Comparison of ENCODE assay signal across 36 mouse cellular contexts in genomic region chr8:19258136-19258535, GRCm38 (mm10). TPM values are rescaled to one million over a fixed set of nuclear protein-coding genes. Genes with fewer than 3 reads are reported as not detected.
DNase-seq lines count a peak whose midpoint lies in the region; TF ChIP-seq lines count a peak whose summit lies in the region.
"Had no signal": no experiment of that assay in that cellular context is flagged by ENCODE, and none has a peak within 500 bp of the region (broad histone marks: within the 10 kb centered on the region; RNA-seq: fewer than 3 reads in every experiment).

No protein-coding gene starts in this region.

- TF ChIP-seq POLR2A in CH12.LX (IDR thresholded peaks at IDR 0.05; ENCODE audit: low read depth, low read length), result no peak
- TF ChIP-seq POLR2A in MEL (IDR thresholded peaks at IDR 0.05; ENCODE audit: control insufficient read depth in 1 of 2, insufficient read depth in 1 of 2, low read depth in 1 of 2, low read length in 2 of 2, poor library complexity in 1 of 2), result no peak

- no peak overlapping the region for H3K27ac ChIP-seq in CH12.LX (ENCODE audit: insufficient read depth, low read depth)
- no peak overlapping the region for H3K27ac ChIP-seq in MEL (ENCODE audit: control insufficient read depth, low read depth, low read length)
- no peak overlapping the region for H3K27ac ChIP-seq in gastrocnemius, adult 2 months
- H3K27ac ChIP-seq: forebrain, embryonic 10.5 days; forebrain, embryonic 13.5 days; heart, embryonic 15.5 days; hindbrain, embryonic 10.5 days; hindbrain, embryonic 13.5 days had no signal

- H3K9ac ChIP-seq in CH12.LX (ENCODE audit: insufficient read depth, low read depth) (no peak overlapping the region), MEL (ENCODE audit: control insufficient read depth, low read depth, low read length, poor library complexity, severe bottlenecking) (no peak overlapping the region)
- H3K9ac ChIP-seq: forebrain, embryonic 13.5 days; heart, embryonic 12.5 days; heart, embryonic 15.5 days; hindbrain, embryonic 13.5 days had no signal

- H3K4me2 ChIP-seq in CH12.LX (ENCODE audit: insufficient read depth, low read depth, poor library complexity, severe bottlenecking), result no peak overlapping the region
- H3K4me2 ChIP-seq: forebrain, embryonic 13.5 days; heart, embryonic 12.5 days; heart, embryonic 15.5 days; hindbrain, embryonic 13.5 days had no signal

- H3K4me1 ChIP-seq in CH12.LX (ENCODE audit: control insufficient read depth in 1 of 2, insufficient read depth in 2 of 2) (no peaks in the 10 kb centered on the region), MEL (ENCODE audit: control insufficient read depth in 1 of 2, insufficient read depth in 2 of 2, low read length in 2 of 2) (no peaks in the 10 kb centered on the region)
- H3K4me1 ChIP-seq: forebrain, embryonic 10.5 days; forebrain, embryonic 13.5 days; heart, embryonic 12.5 days; heart, embryonic 15.5 days; hindbrain, embryonic 10.5 days; hindbrain, embryonic 13.5 days had no signal

- H3K36me3 ChIP-seq in CH12.LX (replicated peaks in 1 of 2; ENCODE audit: control insufficient read depth in 1 of 2, insufficient read depth in 1 of 2, low read length in 1 of 2) (no peaks in the 10 kb centered on the region), MEL (ENCODE audit: control insufficient read depth in 1 of 2, insufficient read depth in 2 of 2, low read length in 2 of 2) (no peaks in the 10 kb centered on the region)
- H3K36me3 ChIP-seq: forebrain, embryonic 10.5 days; heart, embryonic 12.5 days; heart, embryonic 15.5 days; hindbrain, embryonic 10.5 days; hindbrain, embryonic 13.5 days had no signal

- H3K27me3 ChIP-seq in CH12.LX (replicated peaks) (peaks cover 26% of the 10 kb centered on the region), MEL (ENCODE audit: control insufficient read depth in 1 of 2, insufficient read depth in 2 of 2, low read length in 2 of 2) (no peaks in the 10 kb centered on the region)
- H3K27me3 ChIP-seq: forebrain, embryonic 13.5 days; heart, embryonic 12.5 days; heart, embryonic 15.5 days; hindbrain, embryonic 13.5 days had no signal

- H3K79me2 ChIP-seq in CH12.LX (replicated peaks; ENCODE audit: control insufficient read depth, extremely low read depth, insufficient read depth, poor library complexity, severe bottlenecking) (no peaks in the 10 kb centered on the region), MEL (ENCODE audit: control insufficient read depth, insufficient read depth, low read length, poor library complexity) (no peaks in the 10 kb centered on the region)

- H3K4me3 ChIP-seq in CH12.LX (replicated peaks in 1 of 3; ENCODE audit: low read depth in 2 of 3, low read length in 2 of 3, poor library complexity in 1 of 3) (no peak overlapping the region), MEL (ENCODE audit: control insufficient read depth in 1 of 2, insufficient read depth in 1 of 2, low read depth in 2 of 2, low read length in 2 of 2) (no peak overlapping the region)
- no peak overlapping the region for H3K4me3 ChIP-seq in gastrocnemius, adult 2 months
- H3K4me3 ChIP-seq: forebrain, embryonic 10.5 days; forebrain, embryonic 13.5 days; heart, embryonic 12.5 days; heart, embryonic 15.5 days; hindbrain, embryonic 10.5 days; hindbrain, embryonic 13.5 days had no signal

- intact Hi-C loops in gastrocnemius, adult 2 months (cut with DNase I), result no loop called here

- H3K9me3 ChIP-seq in CH12.LX (replicated peaks; ENCODE audit: low read length) (no peaks in the 10 kb centered on the region), MEL (replicated peaks; ENCODE audit: insufficient read depth, low read length) (no peaks in the 10 kb centered on the region)
- H3K9me3 ChIP-seq: heart, embryonic 15.5 days had no signal

- in situ Hi-C loops in CH12.LX (cut with MboI; ENCODE audit: low pct_ligation_motif_present, low pct_unique_long_range_greater_than_20kb, low sequenced_read_pairs), result no loop called here

- peak; percentile 12 to 63; a peak in 2 of 4 replicates for TF ChIP-seq CTCF in CH12.LX (conservative IDR thresholded peaks at IDR 0.05 in 1 of 2, IDR thresholded peaks at IDR 0.05 in 1 of 2; ENCODE audit: low read depth in 2 of 2, low read length in 2 of 2)
- peak in 2 of 3 experiments; percentile 4 to 20; a peak in 2 of 6 replicates for TF ChIP-seq CTCF in MEL (IDR thresholded peaks at IDR 0.05 in 2 of 3, conservative IDR thresholded peaks at IDR 0.05 in 1 of 3; ENCODE audit: control insufficient read depth in 1 of 3, insufficient read depth in 1 of 3, low read depth in 2 of 3, low read length in 3 of 3, poor library complexity in 1 of 3, severe bottlenecking in 1 of 3)
- TF ChIP-seq CTCF in gastrocnemius, adult 2 months (IDR thresholded peaks at IDR 0.05), result no peak

- peak; percentile 6 for DNase-seq in embryo, embryonic 10 days (ENCODE audit: low spot score)
- no peak for DNase-seq in embryo, embryonic 11 days
- DNase-seq in CH12.LX (ENCODE audit: extremely low read depth) (peak; percentile 5), MEL (ENCODE audit: low read depth, low spot score) (peak; percentile 3), R1 (ENCODE audit: low read depth, low spot score) (peak; percentile 36)
- no peak for DNase-seq in gastrocnemius, adult 2 months
- no peak for DNase-seq in ovary, postnatal 36 days (ENCODE audit: low spot score)
- no peak for DNase-seq in layer of hippocampus, adult 11-12 months (ENCODE audit: low spot score)
- DNase-seq: adrenal gland, postnatal 10 days; adrenal gland, postnatal 36 days; cerebellum, adult 18-20 months; cerebellum, adult 9-11 months; cerebellum, postnatal 25 days; gastrocnemius, postnatal 25 days; heart, adult 18-20 months; heart, postnatal 10 days; heart, postnatal 36 days; kidney, adult 8-10 months had no signal

- dilution Hi-C loops in CH12.LX (cut with MboI; ENCODE audit: extremely low pct_ligation_motif_present, extremely low pct_unique_long_range_greater_than_20kb, low sequenced_read_pairs), result no loop called here

- peak; percentile 23 for TF ChIP-seq RAD21 in CH12.LX (IDR thresholded peaks at IDR 0.05; ENCODE audit: low read depth, low read length)
- TF ChIP-seq RAD21 in MEL (IDR thresholded peaks at IDR 0.05; ENCODE audit: low read depth, low read length), result no peak; the same call in 1 of the 2 replicates

- TF ChIP-seq EP300 in CH12.LX (IDR thresholded peaks at IDR 0.05; ENCODE audit: low read length) (no peak), MEL (IDR thresholded peaks at IDR 0.05; ENCODE audit: low read depth in 1 of 2, low read length in 2 of 2) (no peak)

TF ChIP-seq in CH12.LX, 34 proteins besides CTCF, POLR2A, EP300 and RAD21:
- TF ChIP-seq MAZ (IDR thresholded peaks at IDR 0.05; ENCODE audit: low read depth, low read length) (no peak), CHD2 (IDR thresholded peaks at IDR 0.05; ENCODE audit: low read length) (no peak), TBP (conservative IDR thresholded peaks at IDR 0.05; ENCODE audit: low read depth, low read length) (no peak), SMC3 (IDR thresholded peaks at IDR 0.05; ENCODE audit: low read depth, low read length) (peak; percentile 37; the same call in 1 of the 2 replicates), MAFK (IDR thresholded peaks at IDR 0.05; ENCODE audit: insufficient replicate concordance, low read length) (no peak), MYC (IDR thresholded peaks at IDR 0.05; ENCODE audit: low read depth, low read length) (no peak)

TF ChIP-seq in MEL, 35 proteins besides CTCF, POLR2A, EP300 and RAD21:
- peak; percentile 22 for TF ChIP-seq SMC3 (IDR thresholded peaks at IDR 0.05; ENCODE audit: low read depth, low read length)
- no peak for TF ChIP-seq JUND (IDR thresholded peaks at IDR 0.05; ENCODE audit: low read depth, low read length)
- no peak for TF ChIP-seq MYB (IDR thresholded peaks at IDR 0.05; ENCODE audit: low read depth, low read length)
- TF ChIP-seq ZNF384 (IDR thresholded peaks at IDR 0.05; ENCODE audit: low read depth, low read length), result no peak

RNA-seq across cellular contexts. Expression of gene Defb5, which starts 10.8 kb away (rescaled TPM):
- total RNA-seq in CH12.LX (2012; rRNA removed) (not detected in 2 replicates), CH12.LX (2014; rRNA removed) (not detected in 2 replicates), MEL (2012; rRNA removed) (not detected in 2 replicates)
- polyA plus RNA-seq in CH12.LX (2012; ENCODE audit: insufficient read length, low read depth) (not detected in 2 replicates), MEL (2012; ENCODE audit: insufficient read depth in 1 of 2, insufficient read length in 2 of 2, low read depth in 1 of 2, low replicate concordance in 2 of 2, missing spikeins in 1 of 2) (not detected)
- not detected for total RNA-seq in gastrocnemius, adult 2 months (2021)
- total RNA-seq: adrenal gland, adult 18-20 months; adrenal gland, postnatal 10 days; adrenal gland, postnatal 36 days; common myeloid progenitor, adult 5-6 weeks; gastrocnemius, adult 8-10 months; gastrocnemius, postnatal 25 days; heart, adult 18-20 months; heart, postnatal 10 days; heart, postnatal 36 days had no signal
- polyA plus RNA-seq: C2C12; CD4-positive, CD25-positive, alpha-beta regulatory T cell, adult 4 months; embryonic facial prominence, embryonic 11.5 days; embryonic facial prominence, embryonic 14.5 days; forebrain, embryonic 10.5 days; forebrain, embryonic 13.5 days; forebrain, embryonic 16.5 days; frontal cortex, adult 2 months; gonadal fat pad, adult 2 months; heart, embryonic 12.5 days; heart, embryonic 15.5 days; hindbrain, embryonic 10.5 days; hindbrain, embryonic 13.5 days; hindbrain, embryonic 16.5 days; intestine, embryonic 16.5 days had no signal

RNA-seq across cellular contexts. Expression of gene Defb46, which starts 18.4 kb away (rescaled TPM):
- total RNA-seq in CH12.LX (2012; rRNA removed) (not detected in 2 replicates), CH12.LX (2014; rRNA removed) (not detected in 2 replicates), MEL (2012; rRNA removed) (not detected in 2 replicates)
- polyA plus RNA-seq in CH12.LX (2012; ENCODE audit: insufficient read length, low read depth) (not detected in 2 replicates), MEL (2012; ENCODE audit: insufficient read depth in 1 of 2, insufficient read length in 2 of 2, low read depth in 1 of 2, low replicate concordance in 2 of 2, missing spikeins in 1 of 2) (not detected)
- not detected for total RNA-seq in gastrocnemius, adult 2 months (2021)
- total RNA-seq: adrenal gland, adult 18-20 months; adrenal gland, postnatal 10 days; adrenal gland, postnatal 36 days; common myeloid progenitor, adult 5-6 weeks; gastrocnemius, adult 8-10 months; gastrocnemius, postnatal 25 days; heart, adult 18-20 months; heart, postnatal 10 days; heart, postnatal 36 days had no signal
- polyA plus RNA-seq: C2C12; CD4-positive, CD25-positive, alpha-beta regulatory T cell, adult 4 months; embryonic facial prominence, embryonic 11.5 days; embryonic facial prominence, embryonic 14.5 days; forebrain, embryonic 10.5 days; forebrain, embryonic 13.5 days; forebrain, embryonic 16.5 days; frontal cortex, adult 2 months; gonadal fat pad, adult 2 months; heart, embryonic 12.5 days; heart, embryonic 15.5 days; hindbrain, embryonic 10.5 days; hindbrain, embryonic 13.5 days; hindbrain, embryonic 16.5 days; intestine, embryonic 16.5 days had no signal

RNA-seq across cellular contexts. Expression of gene Defb6, which starts 32.9 kb away (rescaled TPM):
- total RNA-seq in CH12.LX (2012; rRNA removed), result not detected in 2 replicates
- not detected in 2 replicates for total RNA-seq in CH12.LX (2014; rRNA removed)
- polyA plus RNA-seq in CH12.LX (2012; ENCODE audit: insufficient read length, low read depth), result not detected in 2 replicates
- total RNA-seq in MEL (2012; rRNA removed), result not detected in 2 replicates
- not detected for polyA plus RNA-seq in MEL (2012; ENCODE audit: insufficient read depth in 1 of 2, insufficient read length in 2 of 2, low read depth in 1 of 2, low replicate concordance in 2 of 2, missing spikeins in 1 of 2)
- total RNA-seq in gastrocnemius, adult 2 months (2021), result not detected
- total RNA-seq: adrenal gland, adult 18-20 months; adrenal gland, postnatal 10 days; adrenal gland, postnatal 36 days; common myeloid progenitor, adult 5-6 weeks; gastrocnemius, adult 8-10 months; gastrocnemius, postnatal 25 days; heart, adult 18-20 months; heart, postnatal 10 days; heart, postnatal 36 days had no signal
- polyA plus RNA-seq: C2C12; CD4-positive, CD25-positive, alpha-beta regulatory T cell, adult 4 months; embryonic facial prominence, embryonic 11.5 days; embryonic facial prominence, embryonic 14.5 days; forebrain, embryonic 10.5 days; forebrain, embryonic 13.5 days; forebrain, embryonic 16.5 days; frontal cortex, adult 2 months; heart, embryonic 12.5 days; heart, embryonic 15.5 days; hindbrain, embryonic 10.5 days; hindbrain, embryonic 13.5 days; hindbrain, embryonic 16.5 days; intestine, embryonic 16.5 days had no signal

RNA-seq across cellular contexts. Expression of gene Defb3, which starts 35.0 kb away (rescaled TPM):
- total RNA-seq in CH12.LX (2012; rRNA removed) (not detected in 2 replicates), CH12.LX (2014; rRNA removed) (not detected in 2 replicates), MEL (2012; rRNA removed) (not detected in 2 replicates)
- polyA plus RNA-seq in CH12.LX (2012; ENCODE audit: insufficient read length, low read depth) (not detected in 2 replicates), MEL (2012; ENCODE audit: insufficient read depth in 1 of 2, insufficient read length in 2 of 2, low read depth in 1 of 2, low replicate concordance in 2 of 2, missing spikeins in 1 of 2) (not detected)
- total RNA-seq in gastrocnemius, adult 2 months (2021), result not detected
- total RNA-seq: adrenal gland, adult 18-20 months; adrenal gland, postnatal 10 days; adrenal gland, postnatal 36 days; common myeloid progenitor, adult 5-6 weeks; gastrocnemius, adult 8-10 months; gastrocnemius, postnatal 25 days; heart, adult 18-20 months; heart, postnatal 10 days; heart, postnatal 36 days had no signal
- polyA plus RNA-seq: C2C12; CD4-positive, CD25-positive, alpha-beta regulatory T cell, adult 4 months; embryonic facial prominence, embryonic 11.5 days; embryonic facial prominence, embryonic 14.5 days; forebrain, embryonic 10.5 days; forebrain, embryonic 13.5 days; forebrain, embryonic 16.5 days; frontal cortex, adult 2 months; gonadal fat pad, adult 2 months; heart, embryonic 12.5 days; heart, embryonic 15.5 days; hindbrain, embryonic 10.5 days; hindbrain, embryonic 13.5 days; hindbrain, embryonic 16.5 days; intestine, embryonic 16.5 days had no signal

RNA-seq across cellular contexts. Expression of gene Defb4, which starts 59.6 kb away (rescaled TPM):
- total RNA-seq in CH12.LX (2012; rRNA removed), result not detected in 2 replicates
- total RNA-seq in CH12.LX (2014; rRNA removed), result not detected in 2 replicates
- not detected in 2 replicates for polyA plus RNA-seq in CH12.LX (2012; ENCODE audit: insufficient read length, low read depth)
- total RNA-seq in MEL (2012; rRNA removed), result not detected in 2 replicates
- not detected for polyA plus RNA-seq in MEL (2012; ENCODE audit: insufficient read depth in 1 of 2, insufficient read length in 2 of 2, low read depth in 1 of 2, low replicate concordance in 2 of 2, missing spikeins in 1 of 2)
- not detected for total RNA-seq in gastrocnemius, adult 2 months (2021)
- total RNA-seq: adrenal gland, adult 18-20 months; adrenal gland, postnatal 10 days; adrenal gland, postnatal 36 days; common myeloid progenitor, adult 5-6 weeks; gastrocnemius, adult 8-10 months; gastrocnemius, postnatal 25 days; heart, adult 18-20 months; heart, postnatal 10 days; heart, postnatal 36 days had no signal
- polyA plus RNA-seq: C2C12; CD4-positive, CD25-positive, alpha-beta regulatory T cell, adult 4 months; embryonic facial prominence, embryonic 11.5 days; forebrain, embryonic 10.5 days; forebrain, embryonic 13.5 days; forebrain, embryonic 16.5 days; frontal cortex, adult 2 months; gonadal fat pad, adult 2 months; heart, embryonic 12.5 days; heart, embryonic 15.5 days; hindbrain, embryonic 10.5 days; hindbrain, embryonic 13.5 days; hindbrain, embryonic 16.5 days; intestine, embryonic 16.5 days had no signal

Comparison
In these comparisons a context has a peak if more than half of its experiments do, and no peak if none do; other contexts are left out.
1. DNase-seq: peak in embryo, embryonic 10 days (single experiment), CH12.LX (single experiment), MEL (single experiment) and R1 (single experiment); none in embryo, embryonic 11 days (single experiment), gastrocnemius, adult 2 months (single experiment), ovary, postnatal 36 days (single experiment) and layer of hippocampus, adult 11-12 months (single experiment).